Mouse (Mus musculus) testis, adult 2 months (tissue): ENCODE results near the gene Leng1.

Experiments
- CTCF ChIP-seq: fragments of 200-500 bp; IDR thresholded peaks from 2 replicates; pipeline ENCODE4 v1.5.1; 2012; ENCODE audit warnings: low read depth, mild to moderate bottlenecking, inconsistent platforms, low read length, moderate library complexity; ENCODE audit not compliant: control insufficient read depth, insufficient read depth, insufficient replicate concordance
- POLR2A ChIP-seq: fragments of 200-500 bp; IDR thresholded peaks from 2 replicates; pipeline ENCODE4 v1.6.1; 2012; ENCODE audit warnings: low read depth, mild to moderate bottlenecking, inconsistent platforms, low read length, moderate library complexity; ENCODE audit not compliant: control insufficient read depth

DNA sequence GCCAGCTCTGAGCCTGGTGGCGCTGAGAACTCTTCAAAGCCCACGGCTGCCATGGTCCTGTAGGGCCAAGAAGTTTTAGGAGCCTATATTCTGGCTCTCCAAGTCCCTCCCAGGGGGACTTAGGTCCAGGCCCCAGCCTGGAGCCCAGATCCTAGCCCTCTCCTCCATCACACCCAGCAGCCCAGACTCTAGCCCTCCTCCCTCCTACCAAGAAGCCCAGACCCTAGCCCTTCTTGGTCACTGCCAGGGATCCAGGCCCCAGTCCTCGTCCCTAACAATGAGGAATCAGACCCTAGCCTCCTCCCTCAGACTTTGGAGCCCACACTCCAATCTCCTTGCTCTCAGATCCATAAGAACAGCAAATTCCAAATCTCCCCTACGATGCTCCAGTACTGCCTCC lies 36.6 kb downstream of the Leng1 start:
- TF ChIP-seq CTCF = no peak
- TF ChIP-seq POLR2A = no peak; the same call in 1 of the 2 replicates
